Mouse (Mus musculus) liver, adult 2 months (tissue): ENCODE results near the gene Zfp65.
"Not testable (repeated sequence)": the region's sequence is repeated elsewhere in the genome, so short reads cannot be mapped to it uniquely, and the experiment has no call there.

ENCODE experiments used
- CTCF ChIP-seq: fragments of 200-500 bp; IDR thresholded peaks from 2 replicates; pipeline ENCODE4 v1.5.1; 2011; ENCODE audit warnings: low read depth, low read length, control low read depth
- POLR2A ChIP-seq: fragments of 200-500 bp; IDR thresholded peaks from 2 replicates; pipeline ENCODE4 v1.6.1; 2011; ENCODE audit warnings: low read length, control low read depth; ENCODE audit not compliant: insufficient read depth; ENCODE audit errors: extremely low read depth

DNA sequence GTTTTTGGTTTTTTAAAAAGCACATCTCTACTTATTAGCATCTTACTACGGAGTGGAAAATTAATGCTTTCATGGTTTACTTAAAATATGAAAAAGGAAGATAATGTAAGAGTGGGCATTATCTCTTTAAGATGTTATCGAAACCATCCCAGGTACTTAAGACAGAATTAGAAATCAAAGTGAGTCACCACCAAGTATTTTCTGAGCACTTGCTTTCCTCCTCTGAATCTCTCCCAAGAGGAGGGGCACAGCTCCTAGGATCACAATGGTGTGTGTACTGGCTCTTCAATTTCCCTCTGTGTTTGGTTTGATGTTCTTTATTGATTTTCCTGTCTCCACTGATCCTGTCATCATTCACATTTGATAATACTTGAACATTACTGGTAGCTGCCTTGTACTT lies 45.1 kb downstream of the Zfp65 start:
- not testable (repeated sequence) for TF ChIP-seq CTCF, POLR2A
